Mouse (Mus musculus): ENCODE results near the gene Dock9. TPM values are rescaled to one million over a fixed set of nuclear protein-coding genes. Genes with fewer than 3 reads are reported as not detected.

Gene Dock9
- polyA plus RNA-seq, 1 experiment from 2014 or later: 6.2 TPM

DNA sequence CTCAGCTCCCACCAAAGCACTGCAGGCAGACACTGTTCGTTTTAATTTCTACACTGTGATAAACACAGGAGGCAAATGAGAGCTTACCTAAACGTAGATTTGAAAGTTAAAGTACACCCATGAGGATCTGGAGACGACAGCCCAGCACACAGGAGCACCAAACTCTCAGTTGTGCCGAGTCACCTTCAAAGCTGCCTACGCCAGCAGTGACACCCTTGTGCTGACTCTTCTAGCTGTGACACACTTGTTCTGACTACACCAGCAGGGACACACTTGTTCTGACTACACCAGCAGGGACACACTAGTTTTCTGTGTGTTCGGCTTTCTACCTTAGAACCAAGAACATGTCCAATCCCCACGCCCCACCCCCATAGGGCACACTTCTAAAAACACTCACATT is 110.4 kb downstream of the Dock9 start:
- Histone ChIP-seq H3K36me3 (no peaks in the 10 kb centered on the region), H3K4me2 (replicated peaks) (no peak overlapping the region), H3K9me3 (replicated peaks) (no peaks in the 10 kb centered on the region), H3K4me3 (no peak overlapping the region), H3K27me3 (no peaks in the 10 kb centered on the region), H3K9ac (no peak overlapping the region), H3K4me1 (peaks cover 7% of the 10 kb centered on the region), H3K27ac (no peak overlapping the region)
- no peak for ATAC-seq (ENCODE audit: low FRiP score)
- WGBS: 84% methylated on average over 7 of the region's 7 CpGs

DNA sequence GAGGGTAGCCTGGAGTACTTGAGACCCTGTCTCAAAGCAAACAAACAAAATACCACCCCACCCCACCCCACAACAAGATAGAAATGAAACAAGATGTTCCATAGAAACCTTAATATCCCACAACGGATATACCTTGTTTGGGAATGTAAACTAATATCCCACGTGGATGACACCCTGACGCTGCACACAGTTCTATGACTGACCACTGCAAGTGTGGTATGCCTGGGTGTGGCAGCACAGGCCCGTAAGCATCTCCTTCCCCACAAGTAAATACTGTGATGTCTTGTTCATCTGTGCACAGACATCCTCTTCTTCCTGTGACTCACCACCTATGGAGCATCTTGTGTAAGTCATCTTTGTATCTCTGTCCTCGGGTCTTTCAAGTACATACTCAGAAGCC is 118.7 kb downstream of the Dock9 start:
- no peak for ATAC-seq (ENCODE audit: low FRiP score)
- no peaks in the 10 kb centered on the region for H3K36me3 ChIP-seq

DNA sequence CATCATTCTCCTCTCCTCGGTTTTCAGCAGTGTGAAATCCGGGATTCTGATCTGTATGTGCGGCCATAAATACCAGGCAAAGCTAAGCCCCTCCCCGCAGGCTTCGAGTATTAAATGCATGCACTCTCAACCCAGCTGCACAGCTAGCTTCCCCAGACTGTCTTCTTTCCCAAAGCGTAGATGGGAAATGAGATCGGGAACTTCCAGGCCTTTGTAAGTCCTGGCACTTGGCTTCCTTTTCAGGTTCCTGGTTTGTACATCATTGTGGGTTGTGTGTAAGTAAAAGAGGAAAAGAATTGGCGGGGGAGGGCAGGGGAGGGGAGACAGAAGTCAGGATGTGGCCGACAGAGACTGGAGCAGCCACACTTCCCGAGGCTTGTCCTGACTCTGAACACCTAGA is 119.2 kb downstream of the Dock9 start:
- peaks cover 7% of the 10 kb centered on the region for H3K4me1 ChIP-seq
- H3K36me3 ChIP-seq: no peaks in the 10 kb centered on the region
- H3K4me2 ChIP-seq (replicated peaks): no peak overlapping the region
- ATAC-seq (ENCODE audit: low FRiP score): no peak
- no peak overlapping the region for H3K4me3 ChIP-seq
- no peak overlapping the region for H3K9ac ChIP-seq
- H3K9me3 ChIP-seq (replicated peaks): no peaks in the 10 kb centered on the region
- WGBS: 77% methylated on average over 10 of the region's 10 CpGs
- H3K27me3 ChIP-seq: no peaks in the 10 kb centered on the region
- H3K27ac ChIP-seq: no peak overlapping the region

More for the DNA sequence above, 118.7 kb downstream of the Dock9 start:
- WGBS: 89% methylated on average over 5 of the region's 5 CpGs
- no peaks in the 10 kb centered on the region for H3K9me3 ChIP-seq (replicated peaks)
- no peak overlapping the region for H3K27ac ChIP-seq
- H3K4me1 ChIP-seq: peaks cover 7% of the 10 kb centered on the region
- H3K27me3 ChIP-seq: no peaks in the 10 kb centered on the region
- no peak overlapping the region for H3K4me2 ChIP-seq (replicated peaks)
- no peak overlapping the region for H3K4me3 ChIP-seq
- H3K9ac ChIP-seq: no peak overlapping the region

DNA sequence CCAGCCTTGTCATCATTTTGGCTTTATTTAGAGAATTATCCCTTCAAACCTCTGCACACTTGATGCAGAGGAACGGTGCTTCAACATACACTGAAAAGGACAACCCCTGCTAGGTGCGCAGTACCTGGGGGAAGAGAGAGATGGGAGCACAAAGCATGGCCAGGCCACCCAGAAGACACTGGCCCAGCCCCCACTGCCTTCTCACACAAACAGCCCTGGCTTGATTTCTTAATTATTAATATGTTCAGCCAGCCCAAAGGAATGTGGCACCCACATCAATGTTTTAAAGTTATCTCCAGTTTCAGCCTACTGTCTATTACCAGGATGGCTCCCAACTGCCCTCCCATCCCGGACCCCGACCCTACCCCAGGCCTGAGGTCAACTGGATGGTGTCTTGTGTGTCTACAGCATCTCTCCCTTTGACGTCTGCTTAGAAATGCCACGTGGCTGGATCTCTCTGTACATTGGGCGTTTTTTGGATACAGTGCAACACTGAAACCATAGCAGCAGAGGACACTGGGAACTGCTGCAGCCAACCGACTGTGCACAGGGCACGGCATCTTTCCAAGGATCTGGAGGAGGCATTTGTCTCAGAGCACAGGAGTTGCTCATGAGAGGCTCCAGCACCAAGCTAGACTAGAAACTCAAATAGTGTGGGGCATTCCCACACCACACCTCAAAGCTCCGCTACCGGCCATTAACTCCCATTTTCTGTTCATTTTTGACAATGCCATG is 120.9 kb downstream of the Dock9 start:
- Histone ChIP-seq H3K27ac (no peak overlapping the region), H3K4me2 (replicated peaks) (no peak overlapping the region), H3K9ac (no peak overlapping the region), H3K36me3 (no peaks in the 10 kb centered on the region), H3K9me3 (replicated peaks) (no peaks in the 10 kb centered on the region), H3K4me1 (peaks cover 7% of the 10 kb centered on the region), H3K4me3 (no peak overlapping the region), H3K27me3 (no peaks in the 10 kb centered on the region)
- 93% methylated on average over 11 of the region's 11 CpGs for WGBS
- ATAC-seq (ENCODE audit: low FRiP score): no peak

DNA sequence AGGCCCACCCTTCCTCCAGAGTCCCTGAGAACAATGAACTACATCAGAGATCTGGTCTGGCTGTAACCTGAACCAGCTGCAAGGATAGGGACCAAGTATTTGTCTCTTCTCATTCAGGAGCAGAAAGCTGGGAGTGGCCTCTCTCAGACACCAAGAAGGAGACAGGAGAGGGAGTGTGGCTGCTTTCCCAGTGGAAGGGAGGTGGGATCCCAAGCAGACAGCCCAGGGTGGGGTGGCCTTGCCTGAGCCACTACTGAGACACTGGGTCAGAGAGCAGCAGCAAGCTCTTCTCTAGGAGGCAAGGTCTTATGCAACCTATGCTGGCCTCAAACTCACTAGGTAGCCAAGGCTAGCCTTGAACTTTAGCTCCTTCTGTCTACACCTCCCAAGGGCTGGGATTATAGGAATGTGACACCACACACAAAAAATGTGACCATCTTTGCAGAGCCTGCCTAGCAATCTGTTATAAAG is 121.5 kb downstream of the Dock9 start:
- Histone ChIP-seq H3K27me3 (no peaks in the 10 kb centered on the region), H3K27ac (0 out of 2 replicates have a peak overlapping the region, but pooled peaks have one; percentile 23), H3K4me2 (replicated peaks) (no peak overlapping the region), H3K4me1 (peaks cover 7% of the 10 kb centered on the region), H3K36me3 (no peaks in the 10 kb centered on the region), H3K9me3 (replicated peaks) (no peaks in the 10 kb centered on the region), H3K9ac (no peak overlapping the region), H3K4me3 (no peak overlapping the region)
- no peak for ATAC-seq (ENCODE audit: low FRiP score)

DNA sequence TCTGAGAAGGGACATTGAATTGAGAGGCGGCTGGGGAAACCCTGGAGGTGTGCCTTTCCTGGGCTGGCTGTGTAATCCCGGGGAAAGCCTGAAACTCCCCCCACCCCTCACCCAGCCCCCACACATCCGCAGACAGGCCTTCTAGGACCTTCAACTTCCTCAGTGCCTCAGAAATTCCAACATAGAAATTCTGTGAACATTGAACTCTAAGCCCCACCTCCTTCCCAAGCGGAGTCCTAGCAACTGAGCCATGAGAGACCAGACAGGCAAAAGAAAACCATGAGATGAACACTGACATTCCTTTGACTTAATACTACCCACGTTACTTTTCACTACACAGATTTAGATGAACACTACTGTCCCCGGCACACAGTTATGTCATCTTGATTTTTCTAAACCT is 122.1 kb downstream of the Dock9 start:
- Histone ChIP-seq H3K36me3 (no peaks in the 10 kb centered on the region), H3K9me3 (replicated peaks) (no peaks in the 10 kb centered on the region), H3K27ac (no peak overlapping the region), H3K9ac (no peak overlapping the region), H3K27me3 (no peaks in the 10 kb centered on the region), H3K4me3 (no peak overlapping the region), H3K4me2 (replicated peaks) (no peak overlapping the region), H3K4me1 (peaks cover 7% of the 10 kb centered on the region)
- ATAC-seq (ENCODE audit: low FRiP score): no peak
- WGBS: 28% methylated on average over 6 of the region's 6 CpGs

DNA sequence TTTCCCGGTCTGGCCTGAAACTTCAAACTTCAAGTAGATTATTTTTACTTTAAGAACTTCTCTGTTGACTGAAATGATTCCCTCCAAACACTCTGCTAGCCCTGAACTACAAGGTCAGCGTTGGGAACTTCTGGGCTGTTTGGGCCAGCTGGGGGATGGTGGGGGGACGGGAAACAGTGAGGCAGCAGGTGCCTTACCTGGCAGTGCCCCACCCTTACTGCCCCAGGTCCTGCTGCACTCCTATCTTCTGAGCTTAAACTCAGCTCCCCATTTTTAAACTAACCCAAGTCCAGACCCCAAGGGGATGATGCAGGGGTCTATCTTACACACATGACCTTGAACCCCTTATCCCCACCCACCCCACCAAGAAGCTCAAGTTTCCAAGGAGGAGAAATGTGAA is 122.5 kb downstream of the Dock9 start:
- ATAC-seq (ENCODE audit: low FRiP score): no peak
- H3K4me2 ChIP-seq (replicated peaks): no peak overlapping the region
- no peak overlapping the region for H3K9ac ChIP-seq
- H3K36me3 ChIP-seq: no peaks in the 10 kb centered on the region
- H3K4me1 ChIP-seq: peaks cover 7% of the 10 kb centered on the region
- H3K27ac ChIP-seq: no peak overlapping the region
- no peaks in the 10 kb centered on the region for H3K27me3 ChIP-seq
- no peak overlapping the region for H3K4me3 ChIP-seq
- H3K9me3 ChIP-seq (replicated peaks): no peaks in the 10 kb centered on the region
- 64% methylated on average over 3 of the region's 3 CpGs for WGBS

DNA sequence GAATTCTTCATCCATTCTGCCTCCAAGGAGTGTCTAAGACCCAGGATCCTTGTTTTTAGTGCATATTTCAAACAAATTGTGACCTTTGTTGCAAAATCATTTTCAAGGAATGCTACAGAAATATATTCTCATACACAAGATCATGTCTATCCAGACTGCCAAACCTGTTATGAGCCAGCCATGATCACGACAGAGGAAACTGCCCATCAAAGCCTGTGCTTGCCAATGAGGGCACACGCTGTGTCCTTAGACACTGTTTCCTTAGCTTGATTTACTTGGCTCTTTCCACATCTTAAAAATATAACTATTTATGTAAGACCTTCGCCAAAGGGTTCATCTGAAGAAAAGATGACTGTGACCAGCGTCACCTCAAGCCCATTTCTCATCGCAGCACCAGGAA is 127.6 kb downstream of the Dock9 start:
- ATAC-seq (ENCODE audit: low FRiP score): no peak
- Histone ChIP-seq H3K9ac (no peak overlapping the region), H3K4me3 (no peak overlapping the region), H3K27ac (no peak overlapping the region), H3K4me2 (replicated peaks) (no peak overlapping the region), H3K4me1 (no peaks in the 10 kb centered on the region), H3K36me3 (no peaks in the 10 kb centered on the region), H3K27me3 (no peaks in the 10 kb centered on the region), H3K9me3 (replicated peaks) (peaks cover 3% of the 10 kb centered on the region; the same call in 1 of the 2 replicates)
- 86% methylated on average over 5 of the region's 5 CpGs for WGBS

DNA sequence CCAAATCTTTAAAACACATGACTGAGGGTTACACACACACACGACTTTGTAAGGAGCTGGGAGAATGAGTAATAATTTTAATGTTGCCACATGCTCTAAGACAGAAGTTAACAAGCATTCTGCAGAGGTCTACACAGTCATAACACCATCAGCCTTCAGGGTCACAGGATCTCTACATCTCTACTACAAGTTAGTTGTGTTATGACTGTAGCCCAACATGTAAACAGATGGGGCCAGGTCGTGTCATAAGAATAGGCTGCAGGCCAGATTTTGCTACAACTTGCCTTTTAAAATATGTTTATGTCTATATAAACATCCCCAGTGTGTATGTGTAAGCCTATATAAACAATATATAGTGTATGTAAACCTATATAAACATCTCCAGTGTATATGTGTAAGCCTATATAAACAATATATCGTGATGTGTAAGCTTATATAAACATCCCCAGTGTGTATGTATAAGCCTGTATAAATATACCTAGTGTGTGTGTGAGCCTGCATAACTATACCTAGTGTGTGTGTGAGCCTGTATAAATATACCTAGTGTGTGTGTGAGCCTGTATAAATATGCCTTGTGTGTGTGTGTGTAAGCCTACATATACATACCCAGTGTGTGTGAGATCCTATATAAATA is 130.9 kb downstream of the Dock9 start:
- 77% methylated on average over 3 of the region's 3 CpGs for WGBS
- ATAC-seq (ENCODE audit: low FRiP score): no peak
- Histone ChIP-seq H3K27ac (no peak overlapping the region), H3K9ac (no peak overlapping the region), H3K36me3 (no peaks in the 10 kb centered on the region), H3K9me3 (replicated peaks) (peaks cover 3% of the 10 kb centered on the region; the same call in 1 of the 2 replicates), H3K4me1 (no peaks in the 10 kb centered on the region), H3K4me3 (no peak overlapping the region), H3K4me2 (replicated peaks) (no peak overlapping the region), H3K27me3 (no peaks in the 10 kb centered on the region)

DNA sequence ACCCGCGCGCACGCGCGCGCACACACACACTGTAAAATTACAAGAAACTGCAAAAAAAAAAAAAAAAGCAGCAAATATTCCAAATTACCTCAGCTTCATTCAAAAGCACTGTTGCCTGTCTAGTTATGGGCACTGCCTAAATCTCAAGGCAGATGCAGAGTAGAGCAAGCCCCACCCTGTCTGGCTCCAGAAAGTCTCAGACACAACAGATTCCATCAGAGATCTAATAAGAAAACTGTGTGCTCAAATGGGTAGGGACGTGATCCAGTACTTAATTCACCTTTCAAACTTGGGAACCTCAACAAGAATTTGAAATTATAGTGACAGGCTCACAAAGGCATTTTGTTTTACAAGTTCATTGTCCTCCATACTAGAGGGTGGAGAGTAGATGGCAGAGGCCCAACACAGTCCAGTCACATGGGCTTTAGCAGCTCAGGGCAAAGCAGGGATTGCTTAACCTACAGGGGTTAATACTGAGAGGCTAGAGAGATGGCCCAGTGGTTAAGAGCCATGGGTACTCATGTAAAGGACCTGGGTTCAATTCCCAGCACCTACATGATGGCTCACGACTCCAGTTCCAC is 131.9 kb downstream of the Dock9 start:
- Histone ChIP-seq H3K36me3 (no peaks in the 10 kb centered on the region), H3K9ac (no peak overlapping the region), H3K9me3 (replicated peaks) (peaks cover 3% of the 10 kb centered on the region; the same call in 1 of the 2 replicates), H3K4me3 (no peak overlapping the region), H3K27me3 (no peaks in the 10 kb centered on the region), H3K27ac (no peak overlapping the region), H3K4me2 (replicated peaks) (no peak overlapping the region), H3K4me1 (no peaks in the 10 kb centered on the region)
- ATAC-seq (ENCODE audit: low FRiP score): no peak
- 96% methylated on average over 9 of the region's 9 CpGs for WGBS

DNA sequence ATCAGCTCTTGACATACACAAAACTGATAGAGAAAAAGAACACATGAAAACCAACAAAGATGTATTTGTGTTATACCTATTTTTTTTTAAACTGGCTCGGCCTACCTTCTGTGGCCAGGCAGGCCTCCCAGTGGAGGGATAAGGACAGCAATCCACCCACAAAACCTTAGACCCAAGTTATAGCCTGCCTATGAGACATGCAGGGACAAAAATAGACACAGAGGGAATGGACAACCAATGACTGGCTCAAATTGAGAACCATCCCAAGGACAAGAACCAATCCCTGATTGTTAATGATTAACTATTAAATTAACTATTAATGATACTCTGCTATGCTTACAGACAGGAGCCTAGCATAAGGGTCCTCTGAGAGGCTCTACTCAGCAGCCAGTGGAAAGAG is 133.7 kb downstream of the Dock9 start:
- Histone ChIP-seq H3K4me1 (no peaks in the 10 kb centered on the region), H3K4me2 (replicated peaks) (no peak overlapping the region), H3K27ac (no peak overlapping the region), H3K4me3 (no peak overlapping the region), H3K9ac (no peak overlapping the region), H3K36me3 (no peaks in the 10 kb centered on the region), H3K9me3 (replicated peaks) (peaks cover 2% of the 10 kb centered on the region; the same call in 1 of the 2 replicates), H3K27me3 (no peaks in the 10 kb centered on the region)
- ATAC-seq (ENCODE audit: low FRiP score): no peak
- 90% methylated on average over 1 of the region's 1 CpGs for WGBS

DNA sequence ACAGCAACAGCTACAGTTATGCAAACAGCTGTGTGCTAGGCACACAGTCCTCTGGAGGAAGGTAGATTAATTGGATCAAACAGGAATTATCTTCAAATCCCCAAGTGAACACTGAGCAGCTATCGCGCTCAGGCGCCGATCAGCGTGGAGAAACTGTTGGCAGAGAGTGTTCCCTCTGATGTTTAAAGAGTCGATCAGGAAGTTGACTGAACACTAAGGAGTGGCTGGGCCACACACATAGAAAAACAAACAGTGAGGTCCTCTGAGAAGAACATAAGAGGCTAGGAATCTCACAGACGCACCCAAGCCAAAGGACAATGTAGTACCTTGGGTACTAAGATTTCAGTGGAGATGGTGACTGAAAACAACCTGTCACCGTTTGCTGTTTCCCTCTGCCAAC is 136.7 kb downstream of the Dock9 start:
- no peak for ATAC-seq (ENCODE audit: low FRiP score)
- Histone ChIP-seq H3K9ac (no peak overlapping the region), H3K4me3 (no peak overlapping the region), H3K27ac (no peak overlapping the region), H3K36me3 (no peaks in the 10 kb centered on the region), H3K9me3 (replicated peaks) (no peaks in the 10 kb centered on the region), H3K4me1 (no peaks in the 10 kb centered on the region), H3K27me3 (no peaks in the 10 kb centered on the region), H3K4me2 (replicated peaks) (no peak overlapping the region)
- 55% methylated on average over 8 of the region's 8 CpGs for WGBS

Data from hindbrain, embryonic 12.5 days (tissue).